Mouse (Mus musculus): Measurements from ENCODE around the gene 1700042G07Rik. TPM values are rescaled to one million over a fixed set of nuclear protein-coding genes. Genes with fewer than 3 reads are reported as not detected.

The 1700042G07Rik gene
- polyA plus RNA-seq, 1 experiment: not detected

DNA sequence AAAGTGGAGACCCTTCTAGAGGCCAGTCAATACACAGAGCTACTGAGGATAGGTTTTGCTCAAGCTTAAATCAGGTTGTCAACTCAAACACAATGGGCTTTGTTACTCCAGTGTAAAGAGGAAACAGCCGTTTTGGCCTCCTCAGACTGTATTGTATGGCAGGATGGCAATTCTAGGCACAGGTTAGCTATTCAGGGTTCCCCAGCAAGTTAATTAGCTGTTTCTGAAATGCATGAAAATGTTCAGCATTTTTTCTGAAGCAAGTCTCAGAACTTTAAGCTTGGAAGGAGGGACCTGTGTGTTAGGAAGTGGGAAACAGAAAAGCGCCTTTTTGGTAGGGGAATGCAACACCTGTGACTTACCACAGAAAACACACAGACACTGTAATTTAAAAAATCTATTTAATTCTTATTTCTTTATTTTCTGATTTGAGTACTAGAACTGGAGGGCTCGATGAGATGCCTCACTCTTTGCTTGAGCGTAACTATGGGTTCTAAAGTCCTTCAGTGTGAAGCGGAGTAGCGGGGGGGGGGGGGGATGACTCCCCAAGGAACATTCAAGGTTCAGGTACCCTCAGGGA, 47.0 kb downstream of the 1700042G07Rik start:
- H3K4me3 ChIP-seq (ENCODE audit: insufficient read depth, low read length): peak overlapping the region; percentile 93
- H3K4me1 ChIP-seq (ENCODE audit: control insufficient read depth, insufficient read depth, low read length): peaks cover 1% of the 10 kb centered on the region; the same call in 1 of the 2 replicates
- TF ChIP-seq CTCF (IDR thresholded peaks at IDR 0.05; ENCODE audit: extremely low read depth, insufficient read depth, low read length) (no peak), POLR2A (IDR thresholded peaks at IDR 0.05; ENCODE audit: extremely low read depth, insufficient read depth, low read length) (no peak)
- no peak overlapping the region for H3K27ac ChIP-seq (ENCODE audit: insufficient read depth, low read length)

DNA sequence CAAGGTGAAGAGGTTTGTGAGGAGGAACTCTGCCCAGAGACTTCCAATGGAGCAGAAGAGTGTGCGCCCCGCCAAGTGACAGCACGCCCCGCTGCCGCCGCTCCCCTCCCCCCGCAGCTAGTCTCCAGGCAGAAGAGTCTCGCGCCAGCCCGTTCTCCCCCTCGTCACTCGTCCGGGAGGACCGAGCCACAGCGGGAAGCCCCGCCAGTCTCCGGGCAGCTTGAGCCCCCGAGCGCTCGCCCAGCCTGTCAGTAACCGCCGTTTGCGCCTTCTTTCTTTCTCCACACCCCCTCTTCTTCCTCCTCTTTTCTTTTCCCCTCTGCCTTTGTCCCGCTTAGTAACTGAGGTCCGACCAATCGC, 47.6 kb downstream of the 1700042G07Rik start:
- TF ChIP-seq POLR2A (IDR thresholded peaks at IDR 0.05; ENCODE audit: extremely low read depth, insufficient read depth, low read length): peak; percentile 58; the same call in 1 of the 2 replicates
- TF ChIP-seq CTCF (IDR thresholded peaks at IDR 0.05; ENCODE audit: extremely low read depth, insufficient read depth, low read length): no peak
- Histone ChIP-seq H3K27ac (ENCODE audit: insufficient read depth, low read length) (peak overlapping the region; percentile 98), H3K4me1 (ENCODE audit: control insufficient read depth, insufficient read depth, low read length) (peaks cover 1% of the 10 kb centered on the region; the same call in 1 of the 2 replicates), H3K4me3 (ENCODE audit: insufficient read depth, low read length) (peak overlapping the region; percentile 93)

DNA sequence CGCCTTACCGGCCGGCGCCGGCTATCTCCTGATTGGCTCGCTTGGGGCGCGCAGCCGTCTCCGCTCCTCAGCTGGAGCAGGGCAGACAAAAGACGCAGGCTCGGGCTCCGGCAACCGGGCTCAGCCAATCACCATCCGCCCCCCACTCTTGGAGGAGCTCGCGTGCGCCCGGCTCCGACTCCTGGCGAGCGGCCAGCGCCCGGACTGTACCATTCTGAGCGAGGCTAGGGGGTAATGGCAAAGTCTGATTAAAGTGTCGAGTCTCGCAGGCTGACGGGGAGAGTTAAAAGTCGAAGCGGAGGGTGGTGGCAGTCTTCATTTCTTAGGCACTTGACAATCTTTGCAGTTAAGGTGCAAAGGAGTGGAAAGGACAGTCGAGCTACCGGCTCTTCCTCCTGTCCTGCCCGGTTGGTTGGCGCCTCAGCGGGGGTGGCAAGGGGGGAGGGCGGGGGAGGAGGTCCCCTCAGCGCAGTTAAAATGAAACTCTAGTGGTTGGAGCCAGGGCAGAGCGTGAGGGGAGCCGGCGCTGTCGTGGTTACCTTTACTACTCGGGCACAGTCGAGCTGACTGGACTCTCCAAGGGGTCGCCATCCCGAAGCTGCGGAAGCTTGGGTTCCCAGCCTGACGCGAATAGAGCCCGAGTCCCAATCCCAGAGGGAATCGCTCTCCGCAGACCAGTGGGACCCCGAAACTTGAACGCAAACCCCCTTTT, 48.1 kb downstream of the 1700042G07Rik start, which contains the start of gene Pik3r3:
Pik3r3 (plus strand) TSS at position 479 of the 712 bp plus-strand sequence.
- Histone ChIP-seq H3K27ac (ENCODE audit: insufficient read depth, low read length) (peak within 1 kb of the TSS; percentile 98), H3K4me3 (ENCODE audit: insufficient read depth, low read length) (peak within 1 kb of the TSS; percentile 93)
- TF ChIP-seq CTCF (IDR thresholded peaks at IDR 0.05; ENCODE audit: extremely low read depth, insufficient read depth, low read length): no peak
- peak; percentile 99 for TF ChIP-seq POLR2A (IDR thresholded peaks at IDR 0.05; ENCODE audit: extremely low read depth, insufficient read depth, low read length)

DNA sequence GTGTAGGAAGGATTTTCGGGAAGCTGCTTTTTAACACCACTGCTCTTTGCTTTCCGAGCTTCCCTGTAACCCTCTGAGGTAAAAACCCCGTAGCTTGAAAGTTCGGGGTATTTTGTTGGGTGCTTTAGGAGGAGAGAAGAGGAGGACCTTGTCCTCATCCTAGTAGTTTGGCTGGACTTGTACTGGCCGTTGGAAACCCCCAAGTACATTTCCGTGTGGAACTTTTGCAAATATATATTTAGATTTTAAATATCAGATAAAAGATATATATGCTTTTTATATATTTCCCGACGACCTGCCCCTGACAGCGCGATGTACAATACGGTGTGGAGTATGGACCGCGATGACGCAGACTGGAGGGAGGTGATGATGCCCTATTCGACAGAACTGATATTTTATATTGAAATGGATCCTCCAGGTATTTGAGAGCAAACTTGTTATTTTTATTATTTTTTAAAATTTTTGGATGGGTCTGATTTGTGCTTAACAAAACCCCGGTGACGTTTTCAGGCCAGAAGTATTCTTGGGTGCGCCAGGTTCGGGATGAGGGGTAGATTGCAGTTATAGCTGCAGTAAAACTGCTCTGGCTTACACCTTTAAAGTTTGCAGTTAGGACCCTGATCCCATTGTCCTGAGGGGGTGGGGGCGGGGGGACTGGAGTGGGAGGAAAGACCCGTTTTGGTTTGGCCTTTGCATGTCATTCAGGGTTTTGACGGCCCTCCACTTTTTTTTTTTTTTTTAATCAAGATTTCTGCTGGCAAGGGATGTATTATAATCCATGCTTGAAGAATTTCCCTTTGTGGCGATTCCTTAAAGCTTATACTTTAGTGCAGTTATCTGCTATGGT, 49.0 kb downstream of the 1700042G07Rik start:
- Histone ChIP-seq H3K4me3 (ENCODE audit: insufficient read depth, low read length) (peak overlapping the region; percentile 93), H3K4me1 (ENCODE audit: control insufficient read depth, insufficient read depth, low read length) (peaks cover 1% of the 10 kb centered on the region; the same call in 1 of the 2 replicates), H3K27ac (ENCODE audit: insufficient read depth, low read length) (peak overlapping the region; percentile 94)
- TF ChIP-seq POLR2A (IDR thresholded peaks at IDR 0.05; ENCODE audit: extremely low read depth, insufficient read depth, low read length): no peak
- TF ChIP-seq CTCF (IDR thresholded peaks at IDR 0.05; ENCODE audit: extremely low read depth, insufficient read depth, low read length): no peak

More for the DNA sequence above, 48.1 kb downstream of the 1700042G07Rik start, which contains the start of gene Pik3r3:
- H3K4me1 ChIP-seq (ENCODE audit: control insufficient read depth, insufficient read depth, low read length): peaks cover 1% of the 10 kb centered on the region; the same call in 1 of the 2 replicates

DNA sequence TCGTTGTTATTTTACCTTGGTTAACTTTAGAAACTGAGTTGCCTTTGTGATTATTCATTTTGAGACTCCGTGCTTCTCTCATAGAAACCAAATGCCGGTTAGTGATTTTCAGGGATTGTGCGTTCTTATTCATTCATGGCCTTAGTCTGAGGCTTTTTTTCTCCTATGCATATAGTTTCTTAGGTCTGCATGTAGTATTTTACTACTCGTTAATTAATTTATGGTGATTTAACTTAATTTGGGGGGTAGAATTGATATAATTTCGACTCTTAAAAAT, 49.6 kb downstream of the 1700042G07Rik start:
- no peak for TF ChIP-seq CTCF (IDR thresholded peaks at IDR 0.05; ENCODE audit: extremely low read depth, insufficient read depth, low read length)
- no peak for TF ChIP-seq POLR2A (IDR thresholded peaks at IDR 0.05; ENCODE audit: extremely low read depth, insufficient read depth, low read length)

More for the DNA sequence above, 49.6 kb downstream of the 1700042G07Rik start:
- no peak overlapping the region for H3K27ac ChIP-seq (ENCODE audit: insufficient read depth, low read length)
- H3K4me3 ChIP-seq (ENCODE audit: insufficient read depth, low read length): peak overlapping the region; percentile 93
- H3K4me1 ChIP-seq (ENCODE audit: control insufficient read depth, insufficient read depth, low read length): peaks cover 1% of the 10 kb centered on the region; the same call in 1 of the 2 replicates

Other genes with a start within 250 kb of the 1700042G07Rik start
- gene Dmbx1, start 233.4 kb upstream of the 1700042G07Rik start, polyA plus RNA-seq (2012; rRNA removed): 0.04 and 0.09 TPM in 2 replicates
- gene Faah, start 155.4 kb upstream of the 1700042G07Rik start, polyA plus RNA-seq (2012; rRNA removed): 133 and 159 TPM in 2 replicates
- 8.8 and 9.4 TPM in 2 replicates for gene Nsun4, start 119.5 kb upstream of the 1700042G07Rik start, polyA plus RNA-seq (2012; rRNA removed)
- gene Uqcrh, start 98.3 kb upstream of the 1700042G07Rik start, polyA plus RNA-seq (2012; rRNA removed): 672 and 678 TPM in 2 replicates
- gene Lrrc41, start 98.1 kb upstream of the 1700042G07Rik start, polyA plus RNA-seq (2012; rRNA removed): 32.3 and 33.7 TPM in 2 replicates
- gene Rad54l, start 49.7 kb upstream of the 1700042G07Rik start, polyA plus RNA-seq (2012; rRNA removed): 0.81 and 1.1 TPM in 2 replicates
- 80.3 and 84.4 TPM in 2 replicates for gene Pomgnt1, start 49.5 kb upstream of the 1700042G07Rik start, polyA plus RNA-seq (2012; rRNA removed)
- gene Lurap1, start 22.0 kb upstream of the 1700042G07Rik start, polyA plus RNA-seq (2012; rRNA removed): 14.2 TPM in 2 replicates
- 0.26 and 0.27 TPM in 2 replicates for gene Tspan1, start 5.8 kb upstream of the 1700042G07Rik start, polyA plus RNA-seq (2012; rRNA removed)
- not detected in 2 replicates for gene Gm49337, start within 50 bp of the 1700042G07Rik start, polyA plus RNA-seq (2012; rRNA removed)
- gene Pik3r3, start 48.2 kb downstream of the 1700042G07Rik start, polyA plus RNA-seq (2012; rRNA removed): 34.6 and 35.3 TPM in 2 replicates

Data from cortical plate, adult 2 months (tissue).